Mouse (Mus musculus): ENCODE measurements at regions not wholly inside any gene's neighbourhood (a gene's known extent, or its start where the extent isn't known, plus 50 kb on each side); places are given as distances from the start of the nearest gene placed in this dataset.

DNA sequence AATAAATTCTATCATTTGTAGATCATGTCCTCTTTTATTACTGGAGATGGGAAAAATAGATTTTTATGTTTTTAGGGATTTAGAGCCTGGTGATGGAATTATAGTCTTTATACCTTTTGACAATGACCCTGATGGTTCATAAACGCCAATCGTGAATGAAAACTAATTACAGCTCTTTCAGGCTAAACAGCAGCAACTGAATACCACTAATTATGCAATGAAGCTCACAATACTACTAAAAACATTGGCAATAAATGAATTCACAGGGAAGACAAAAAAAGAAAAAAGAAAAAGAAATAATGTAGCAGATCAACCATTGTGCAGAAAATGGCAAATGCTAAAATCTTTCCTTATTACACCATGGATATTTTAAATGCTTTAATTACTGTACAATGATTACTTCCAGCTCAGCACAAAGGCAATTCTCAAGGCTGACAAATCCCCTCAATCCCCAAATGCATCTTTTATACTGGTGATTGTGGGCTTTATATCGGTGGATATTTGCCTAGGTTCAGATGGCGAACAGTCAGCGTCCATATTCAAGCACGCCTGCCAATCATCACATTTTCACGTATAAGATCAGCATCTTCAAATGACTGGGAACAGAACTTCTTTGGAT is 191.2 kb upstream of the Slc7a11 start:
- TF ChIP-seq CHD2 (IDR thresholded peaks at IDR 0.05; ENCODE audit: low read depth, low read length) (no peak), HCFC1 (IDR thresholded peaks at IDR 0.05; ENCODE audit: borderline replicate concordance, insufficient read depth, low read length) (no peak), ZNF384 (IDR thresholded peaks at IDR 0.05; ENCODE audit: low read depth, low read length) (no peak)

All from ES-E14 (cell line).